Mouse (Mus musculus) Patski (cell line): ENCODE measurements around the gene Fgfr1op. TPM values are rescaled to one million over a fixed set of nuclear protein-coding genes. Genes with fewer than 3 reads are reported as not detected.
"Not testable (repeated sequence)": the region's sequence is repeated elsewhere in the genome, so short reads cannot be mapped to it uniquely, and the experiment has no call there.

Experiments
- ATAC-seq: fragments of 100-300 bp; one replicate; pipeline ENCODE4 v1.8.0; 2021
- CTCF ChIA-PET: fragments of 350-600 bp; sonication (Branson Sonifier 250); formaldehyde crosslinking; loops from one replicate; lab custom pipeline; 2022; ENCODE audit warnings: inconsistent platforms; lab: Charles Lee
- POLR2A ChIA-PET: fragments of 350-600 bp; sonication (Branson Sonifier 250); formaldehyde crosslinking; loops from one replicate; lab custom pipeline; 2022; ENCODE audit warnings: antibody characterized with exemption, inconsistent platforms; lab: Charles Lee
- DNase-seq: peaks from one replicate; pipeline ENCODE4 v3.0.0-alpha.2; 2011; ENCODE audit warnings: low read depth, low spot score
- H3K27me3 ChIP-seq: fragments of 371-371 bp; one replicate; pipeline ENCODE4 v1.5.1; 2021
- CTCF ChIP-seq: fragments of 100-300 bp; IDR thresholded peaks from one replicate; pipeline ENCODE4 v1.5.1; 2021
- in situ Hi-C: fragments of 300-500 bp; cut with MboI; formaldehyde crosslinking; loops from 3 replicates; pipeline ENCODE4 v1.11.1; 2018; ENCODE audit warnings: low pct_unique_long_range_greater_than_20kb, mixed read lengths
- polyA plus RNA-seq: library from polyadenylated mRNA; unstranded; gene quantifications from one replicate; pipeline ENCODE4 v1.2.3, GENCODE M21; 2021

The Fgfr1op gene
- polyA plus RNA-seq, 1 experiment from 2014 or later: 33.1 TPM

- DNase-seq (no peak), ATAC-seq (no peak)
- in situ Hi-C loops: loop anchor here (25.0 kb wide), 1 partner anchor 322 kb away; no protein-coding TSS in a partner anchor
- CTCF ChIA-PET: no interaction called here
- POLR2A ChIA-PET: no interaction called here
- TF ChIP-seq CTCF: no peak
- H3K27me3 ChIP-seq: no peaks in the 10 kb centered on the region
These were observed 18.9 kb downstream of the Fgfr1op start for GRCm38 (mm10) chr17:8184217-8184616.

DNA sequence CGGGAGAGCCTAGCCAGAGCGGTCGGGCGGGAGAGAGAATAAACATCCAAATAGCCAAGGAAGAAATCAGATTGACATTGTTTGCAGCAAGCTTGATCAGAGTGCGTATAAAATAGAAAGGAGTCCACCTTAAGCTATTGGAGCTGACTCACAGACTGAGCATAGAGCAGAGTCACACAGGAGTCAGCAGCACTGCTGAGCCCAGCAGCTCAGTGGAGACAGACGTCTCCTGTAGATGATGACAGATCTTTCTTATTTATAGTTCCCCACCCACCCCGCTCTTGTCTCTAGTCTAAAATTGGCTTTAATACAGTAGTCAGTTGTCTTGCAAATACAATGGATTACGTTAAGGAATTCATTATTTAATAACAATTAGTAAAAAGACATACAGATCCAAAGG, 28.4 kb downstream of the Fgfr1op start:
- CTCF ChIA-PET: no interaction called here
- ATAC-seq: no peak

GRCm38 (mm10) chr17:8195685-8196376, 30.5 kb downstream of the Fgfr1op start:
- ATAC-seq (no peak), DNase-seq (no peak)
- no peak for TF ChIP-seq CTCF
- no peaks in the 10 kb centered on the region for H3K27me3 ChIP-seq
- in situ Hi-C loops: loop anchor here (25.0 kb wide), 1 partner anchor 334 kb away; no protein-coding TSS in a partner anchor
- CTCF ChIA-PET: no interaction called here
- POLR2A ChIA-PET: no interaction called here

More for the DNA sequence above, 28.4 kb downstream of the Fgfr1op start:
- DNase-seq: no peak
- in situ Hi-C loops: loop anchor here (25.0 kb wide), 1 partner anchor 331 kb away; no protein-coding TSS in a partner anchor
- no peak for TF ChIP-seq CTCF
- POLR2A ChIA-PET: no interaction called here
- no peaks in the 10 kb centered on the region for H3K27me3 ChIP-seq

DNA sequence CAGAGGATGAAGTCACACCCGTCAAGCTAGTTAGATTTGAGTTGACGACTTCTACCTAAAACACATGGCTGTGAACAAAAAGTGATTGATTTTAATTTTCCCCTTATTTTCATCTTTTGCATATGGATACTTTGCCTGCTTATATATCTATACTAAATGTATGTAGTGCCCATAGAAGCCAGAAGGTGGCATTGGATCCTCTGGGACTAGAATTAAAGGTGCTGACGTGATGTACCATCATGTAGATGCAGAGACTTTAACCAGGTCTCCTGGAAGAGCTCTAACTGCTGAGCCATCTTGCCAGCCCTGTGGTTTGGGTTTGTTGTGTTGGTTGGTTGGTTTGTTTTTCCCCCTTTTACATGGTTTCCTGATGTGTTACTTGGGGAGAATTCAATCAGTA, 32.4 kb downstream of the Fgfr1op start:
- CTCF ChIA-PET: no interaction called here
- DNase-seq (no peak), ATAC-seq (no peak)
- POLR2A ChIA-PET: interaction anchor here (0.6 kb wide), 1 partner anchor 12 kb away, joined by 3 read pairs; no protein-coding TSS in a partner anchor
- TF ChIP-seq CTCF: peak; percentile 32
- H3K27me3 ChIP-seq: no peaks in the 10 kb centered on the region
- in situ Hi-C loops: loop anchor here (25.0 kb wide), 1 partner anchor 335 kb away; no protein-coding TSS in a partner anchor

- no peaks in the 10 kb centered on the region for H3K27me3 ChIP-seq
- no peak for TF ChIP-seq CTCF
- DNase-seq (no peak), ATAC-seq (no peak)
- in situ Hi-C loops: loop anchor here (25.0 kb wide), 1 partner anchor 337 kb away; no protein-coding TSS in a partner anchor
- ChIA-PET POLR2A (no interaction called here), CTCF (interaction anchor here (0.9 kb wide), 1 partner anchor 11 kb away, joined by 3 read pairs; no protein-coding TSS in a partner anchor)
These were observed 34.0 kb downstream of the Fgfr1op start for GRCm38 (mm10) chr17:8199067-8199935.

DNA sequence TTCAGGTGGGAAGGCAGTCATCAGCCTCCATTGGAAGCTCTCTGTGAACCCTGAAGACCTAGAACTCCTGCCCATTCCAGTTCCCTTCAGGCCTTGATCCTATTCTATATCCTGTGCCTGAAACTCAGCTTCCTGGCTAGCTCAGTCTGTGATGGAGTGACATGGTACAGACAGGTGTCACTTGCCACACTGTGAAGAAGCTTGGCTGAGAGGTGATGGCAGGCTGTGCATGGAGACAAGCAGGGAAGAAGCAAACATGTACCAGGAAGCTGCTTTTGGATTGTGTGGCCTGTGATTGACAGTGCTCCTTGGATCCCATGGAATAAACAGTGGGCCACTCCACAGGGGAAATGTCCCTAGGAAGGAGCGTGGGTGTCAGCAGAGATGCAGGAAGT, 34.6 kb downstream of the Fgfr1op start:
- no peak for DNase-seq
- H3K27me3 ChIP-seq: no peaks in the 10 kb centered on the region
- no peak for ATAC-seq
- ChIA-PET CTCF (no interaction called here), POLR2A (no interaction called here)
- no peak for TF ChIP-seq CTCF
- in situ Hi-C loops: loop anchor here (25.0 kb wide), 1 partner anchor 338 kb away; no protein-coding TSS in a partner anchor

DNA sequence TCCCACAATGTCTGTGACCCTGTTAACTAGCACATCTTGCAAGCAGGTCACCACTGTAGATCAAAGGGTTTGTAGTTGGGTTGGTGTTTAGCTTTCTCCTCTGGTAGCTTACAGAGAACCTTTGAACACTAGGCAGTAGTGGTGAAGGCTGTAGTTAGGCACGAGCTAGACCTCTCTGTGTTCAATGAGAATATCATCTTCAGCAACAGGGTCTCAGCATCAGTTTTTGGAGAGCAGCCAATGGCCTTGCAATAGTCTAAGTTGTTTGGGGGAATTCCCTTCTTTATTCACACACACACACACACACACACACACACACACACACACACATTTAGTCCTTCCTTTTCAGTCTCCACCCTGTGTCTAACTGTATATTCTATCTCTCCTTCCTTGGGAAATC, 38.2 kb downstream of the Fgfr1op start:
- no peak for TF ChIP-seq CTCF
- CTCF ChIA-PET: interaction anchor here (0.9 kb wide), 1 partner anchor 158 kb away, joined by 3 read pairs; no protein-coding TSS in a partner anchor

DNA sequence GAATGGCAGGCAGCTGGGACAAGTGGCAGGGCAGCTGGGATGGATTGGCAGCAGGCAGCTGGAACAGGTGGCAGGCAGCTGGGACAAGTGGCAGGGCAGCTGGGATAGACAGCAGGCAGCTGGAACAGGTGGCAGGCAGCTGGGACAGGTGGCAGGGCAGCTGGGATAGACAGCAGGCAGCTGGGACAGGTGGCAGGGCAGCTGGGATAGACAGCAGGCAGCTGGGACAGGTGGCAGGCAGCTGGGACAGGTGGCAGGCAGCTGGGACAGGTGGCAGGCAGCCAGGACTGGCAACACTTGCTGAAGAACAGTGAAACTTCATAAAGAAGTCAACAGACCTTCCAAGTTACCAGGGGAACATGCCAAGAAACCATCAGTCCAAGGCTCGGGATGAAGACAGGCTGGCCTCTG, 39.9 kb downstream of the Fgfr1op start:
- in situ Hi-C loops, DNase-seq, ATAC-seq, CTCF ChIA-PET, POLR2A ChIA-PET, H3K27me3 ChIP-seq: not testable (repeated sequence)

More for the DNA sequence above, 38.2 kb downstream of the Fgfr1op start:
- DNase-seq: no peak
- H3K27me3 ChIP-seq: no peaks in the 10 kb centered on the region
- POLR2A ChIA-PET: no interaction called here
- in situ Hi-C loops: no loop called here
- ATAC-seq: no peak

- DNase-seq (no peak), ATAC-seq (no peak)
- POLR2A ChIA-PET: no interaction called here
- peaks cover 5% of the 10 kb centered on the region for H3K27me3 ChIP-seq
- TF ChIP-seq CTCF: no peak
- CTCF ChIA-PET: no interaction called here
- in situ Hi-C loops: no loop called here
These were observed 41.4 kb downstream of the Fgfr1op start for GRCm38 (mm10) chr17:8206691-8207090.

GRCm38 (mm10) chr17:8209696-8210095, 44.4 kb downstream of the Fgfr1op start:
- no peak for DNase-seq
- ATAC-seq: no peak
- peaks cover 14% of the 10 kb centered on the region for H3K27me3 ChIP-seq
- in situ Hi-C loops: no loop called here
- CTCF ChIA-PET: no interaction called here
- no peak for TF ChIP-seq CTCF
- POLR2A ChIA-PET: interaction anchor here (0.5 kb wide), 1 partner anchor 12 kb away, joined by 3 read pairs; no protein-coding TSS in a partner anchor
